Mouse (Mus musculus) central nervous system, embryonic 11.5 days (tissue): Measurements from ENCODE around the gene Tex52. TPM values are rescaled to one million over a fixed set of nuclear protein-coding genes. Genes with fewer than 3 reads are reported as not detected.

Experiments
- polyA plus RNA-seq: library from polyadenylated mRNA; depleted of rRNA; stranded (reverse); fragments of >200 nt; gene quantifications from 2 replicates; pipeline ENCODE4 v1.2.3, GENCODE M21; 2012; rRNA removed

Gene Tex52
- polyA plus RNA-seq, result 2.0 and 2.1 TPM in 2 replicates

DNA sequence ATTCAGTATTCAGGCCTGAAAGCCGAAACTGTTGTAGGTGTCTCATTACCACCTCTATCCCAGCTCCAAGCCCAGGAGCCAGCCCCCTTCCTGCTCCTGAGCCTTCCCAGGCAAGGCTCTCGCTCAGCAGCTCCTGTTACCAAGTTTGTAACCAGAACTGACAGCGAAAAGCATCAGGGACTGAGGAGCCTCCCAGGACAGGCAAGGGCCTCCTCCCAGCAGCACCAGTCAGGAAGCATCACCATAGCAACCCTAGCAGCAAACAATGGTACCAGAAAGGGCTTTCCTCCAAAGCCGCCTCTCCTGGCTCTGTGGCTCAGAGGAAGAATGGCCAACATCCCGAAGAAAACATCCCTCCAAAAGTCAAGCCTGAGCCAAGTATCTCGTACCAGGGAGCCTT is at the start of gene Tex52, which contains the start of gene Gm44596:
TSS of gene Tex52 (plus strand) at position 265 of the 400 bp plus-strand sequence.
TSS of gene Gm44596 (plus strand) at position 312 of the 400 bp plus-strand sequence.

DNA sequence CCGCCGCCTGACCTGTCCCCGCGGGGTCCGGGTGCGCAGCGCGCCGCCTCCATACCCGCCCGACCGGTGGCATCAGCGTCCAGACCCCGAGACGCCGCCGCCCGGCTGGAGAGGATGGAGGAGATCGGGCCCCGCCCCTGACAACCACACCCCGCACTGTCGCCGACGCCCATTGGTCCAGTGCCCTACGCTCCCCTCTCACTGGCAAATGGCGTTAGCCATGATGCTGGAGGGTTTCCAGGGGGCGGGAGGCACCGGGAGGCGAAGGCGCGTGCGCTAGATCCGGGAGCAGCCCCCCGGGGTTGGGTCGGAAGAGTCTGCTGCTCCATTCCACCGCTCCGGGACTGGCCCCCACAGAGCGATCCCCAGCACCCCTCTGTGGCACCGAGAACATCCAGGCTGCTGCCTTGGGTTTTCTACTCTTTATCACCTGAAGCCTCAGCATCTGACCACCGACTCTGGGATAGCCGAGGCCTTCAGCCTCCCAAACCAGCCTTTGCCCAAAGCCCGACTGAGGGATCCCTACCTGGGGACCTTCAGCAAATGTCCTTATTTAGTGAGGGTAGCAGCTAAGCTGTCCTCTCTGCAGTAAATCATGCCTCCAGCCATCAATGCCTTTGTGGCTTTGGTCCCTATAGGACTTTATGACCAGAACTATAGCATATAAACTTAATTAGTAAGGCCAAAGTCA is 19.4 kb upstream of the Tex52 start, which contains the start of gene Tulp3:
TSS of gene Tulp3 (minus strand) at position 126 of the 691 bp plus-strand sequence.

GRCm38 (mm10) chr6:128362381-128363006 is 12.8 kb upstream of the Tex52 start, which contains the start of the genes Rhno1 and Foxm1:
TSS of gene Rhno1 (minus strand) at chr6:128362911.
TSS of gene Foxm1 (plus strand) at chr6:128362967.

DNA sequence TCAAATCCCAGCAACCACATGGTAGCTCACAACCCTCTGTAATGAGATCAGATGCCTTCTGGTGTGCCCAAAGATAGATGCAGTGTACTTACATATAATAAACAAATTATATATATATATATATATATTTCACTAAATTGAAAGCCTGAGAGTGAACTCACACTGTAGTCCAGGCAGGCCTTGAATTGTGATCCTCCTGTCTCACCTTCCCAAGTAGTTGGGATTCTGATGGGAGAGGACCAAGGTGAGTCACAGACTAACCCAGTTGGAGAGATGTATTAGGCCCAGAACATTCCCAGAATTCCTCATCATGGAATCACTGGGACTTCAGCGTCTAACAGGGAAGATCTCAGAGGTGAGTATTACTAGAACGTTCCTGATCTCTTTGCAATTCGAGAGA is 23.7 kb downstream of the Tex52 start, which contains the start of gene Nrip2:
TSS of gene Nrip2 (plus strand) at position 301 of the 400 bp plus-strand sequence.

DNA sequence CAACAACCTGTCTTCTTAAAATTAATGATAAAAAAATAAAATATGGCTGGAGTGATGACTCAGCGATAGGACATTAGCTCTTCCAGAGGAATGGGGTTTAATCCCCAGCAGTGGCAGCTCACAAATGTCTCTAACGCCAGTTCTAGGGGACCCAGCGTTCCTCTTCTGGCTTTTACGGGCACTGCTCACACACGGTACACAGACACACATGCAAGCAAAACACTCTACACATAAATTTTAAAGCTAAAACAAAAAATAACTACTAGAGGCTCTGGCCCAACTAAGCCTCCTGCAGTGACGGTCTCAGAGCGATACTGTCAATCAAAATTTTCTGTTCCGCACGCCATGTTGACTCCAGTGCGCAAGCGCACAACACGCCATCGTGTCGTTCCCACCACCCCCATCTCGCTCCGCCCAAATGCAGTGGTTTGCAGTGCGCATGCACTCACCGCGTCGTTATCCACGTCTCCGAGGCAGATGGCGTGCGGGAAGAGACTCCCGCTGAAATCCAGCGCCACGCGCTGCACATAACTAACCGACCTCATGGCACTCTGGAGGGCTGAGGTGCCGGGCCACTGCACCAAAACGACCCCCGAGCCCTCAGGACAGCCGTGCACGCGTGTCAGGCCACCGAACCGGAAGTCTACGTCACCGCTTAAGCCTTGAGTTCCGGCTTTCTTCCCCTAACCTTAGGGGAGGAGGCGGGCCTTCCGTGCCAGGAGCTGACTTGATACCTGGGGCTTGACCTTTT is 49.2 kb downstream of the Tex52 start, which contains the start of gene Itfg2:
TSS of gene Itfg2 (minus strand) at position 663 of the 751 bp plus-strand sequence.

Other genes with a start within 250 kb of the Tex52 start
- 30.6 and 63.7 TPM in 2 replicates for gene Tspan9, start 231.9 kb upstream of the Tex52 start, polyA plus RNA-seq
- gene Tead4, start 74.6 kb upstream of the Tex52 start, polyA plus RNA-seq, result 1.2 and 2.4 TPM in 2 replicates
- 28.6 and 40.2 TPM in 2 replicates for gene Tulp3, start 19.6 kb upstream of the Tex52 start, polyA plus RNA-seq
- gene Rhno1, start 12.5 kb upstream of the Tex52 start, polyA plus RNA-seq, result 64.5 and 65.9 TPM in 2 replicates
- gene Foxm1, start 12.5 kb upstream of the Tex52 start, polyA plus RNA-seq, result 95.8 and 111 TPM in 2 replicates
- gene Gm44596, start within 50 bp of the Tex52 start, polyA plus RNA-seq, result not detected in 2 replicates
- 1.3 and 1.8 TPM in 2 replicates for gene Nrip2, start 23.8 kb downstream of the Tex52 start, polyA plus RNA-seq
- gene Itfg2, start 49.5 kb downstream of the Tex52 start, polyA plus RNA-seq, result 24.8 and 32.7 TPM in 2 replicates
- 350 and 510 TPM in 2 replicates for gene Fkbp4, start 63.2 kb downstream of the Tex52 start, polyA plus RNA-seq
- 0.75 and 2.4 TPM in 2 replicates for gene Pzp, start 151.3 kb downstream of the Tex52 start, polyA plus RNA-seq
- not detected in 2 replicates for gene A2ml1, start 206.2 kb downstream of the Tex52 start, polyA plus RNA-seq
- not detected in 2 replicates for gene Klrb1a, start 248.1 kb downstream of the Tex52 start, polyA plus RNA-seq